Mouse (Mus musculus): ENCODE data around the gene Tipin. TPM values are rescaled to one million over a fixed set of nuclear protein-coding genes. Genes with fewer than 3 reads are reported as not detected.

The Tipin gene
- polyA plus RNA-seq, 1 experiment from 2014 or later, result 361 TPM

GRCm38 (mm10) chr9:64341671-64342070 is 60.3 kb downstream of the Tipin start:
- no peaks in the 10 kb centered on the region for H3K27me3 ChIP-seq (replicated peaks; ENCODE audit: control insufficient read depth, insufficient read depth, low read length)
- WGBS, result 80% methylated on average over 8 of the region's 8 CpGs
- no peak overlapping the region for H3K27ac ChIP-seq (ENCODE audit: low read depth, low read length)
- DNase-seq (ENCODE audit: low spot score) (no peak), ATAC-seq (replicated peaks; ENCODE audit: low FRiP score) (no peak)
- H3K4me2 ChIP-seq, result peak overlapping the region; percentile 92
- H3K9me3 ChIP-seq (ENCODE audit: control insufficient read depth, low read length), result no peaks in the 10 kb centered on the region
- H3K4me1 ChIP-seq (replicated peaks; ENCODE audit: control insufficient read depth, insufficient read depth, low read length), result peaks cover 9% of the 10 kb centered on the region
- 0 out of 2 replicates have a peak, but pooled peaks cover 2% of the 10 kb centered on the region for H3K36me3 ChIP-seq (ENCODE audit: control insufficient read depth, insufficient read depth, low read length)
- no peak overlapping the region; the same call in 1 of the 2 replicates for H3K4me3 ChIP-seq (ENCODE audit: low read depth, low read length)
- 0 out of 2 replicates have a peak overlapping the region, but pooled peaks have one; percentile 99 for H3K9ac ChIP-seq (ENCODE audit: low read depth, low read length)

GRCm38 (mm10) chr9:64343656-64344055 is 62.3 kb downstream of the Tipin start:
- no peak for ATAC-seq (replicated peaks; ENCODE audit: low FRiP score)

GRCm38 (mm10) chr9:64345931-64346330 is 64.5 kb downstream of the Tipin start:
- Histone ChIP-seq H3K9ac (ENCODE audit: low read depth, low read length) (no peak overlapping the region), H3K27ac (ENCODE audit: low read depth, low read length) (no peak overlapping the region), H3K4me2 (no peak overlapping the region), H3K4me3 (ENCODE audit: low read depth, low read length) (no peak overlapping the region), H3K36me3 (ENCODE audit: control insufficient read depth, insufficient read depth, low read length) (no peaks in the 10 kb centered on the region), H3K4me1 (replicated peaks; ENCODE audit: control insufficient read depth, insufficient read depth, low read length) (no peaks in the 10 kb centered on the region; the same call in 1 of the 2 replicates), H3K27me3 (replicated peaks; ENCODE audit: control insufficient read depth, insufficient read depth, low read length) (no peaks in the 10 kb centered on the region), H3K9me3 (ENCODE audit: control insufficient read depth, low read length) (no peaks in the 10 kb centered on the region)
- ATAC-seq (replicated peaks; ENCODE audit: low FRiP score), result no peak
- no peak for DNase-seq (ENCODE audit: low spot score)
- 59% methylated on average over 5 of the region's 5 CpGs for WGBS

More at GRCm38 (mm10) chr9:64343656-64344055, 62.3 kb downstream of the Tipin start:
- no peaks in the 10 kb centered on the region for H3K9me3 ChIP-seq (ENCODE audit: control insufficient read depth, low read length)
- H3K27me3 ChIP-seq (replicated peaks; ENCODE audit: control insufficient read depth, insufficient read depth, low read length), result no peaks in the 10 kb centered on the region
- H3K9ac ChIP-seq (ENCODE audit: low read depth, low read length), result no peak overlapping the region
- H3K4me2 ChIP-seq, result no peak overlapping the region
- H3K4me1 ChIP-seq (replicated peaks; ENCODE audit: control insufficient read depth, insufficient read depth, low read length), result peaks cover 9% of the 10 kb centered on the region
- no peak overlapping the region for H3K4me3 ChIP-seq (ENCODE audit: low read depth, low read length)
- no peaks in the 10 kb centered on the region for H3K36me3 ChIP-seq (ENCODE audit: control insufficient read depth, insufficient read depth, low read length)
- WGBS, result 74% methylated on average over 2 of the region's 2 CpGs
- H3K27ac ChIP-seq (ENCODE audit: low read depth, low read length), result no peak overlapping the region
- no peak for DNase-seq (ENCODE audit: low spot score)

GRCm38 (mm10) chr9:64347377-64347776 is 66.0 kb downstream of the Tipin start:
- Histone ChIP-seq H3K27me3 (replicated peaks; ENCODE audit: control insufficient read depth, insufficient read depth, low read length) (no peaks in the 10 kb centered on the region), H3K4me3 (ENCODE audit: low read depth, low read length) (no peak overlapping the region)
- 0% methylated on average over 1 of the region's 1 CpGs for WGBS

GRCm38 (mm10) chr9:64349490-64349889 is 68.1 kb downstream of the Tipin start:
- Histone ChIP-seq H3K36me3 (ENCODE audit: control insufficient read depth, insufficient read depth, low read length) (no peaks in the 10 kb centered on the region), H3K27me3 (replicated peaks; ENCODE audit: control insufficient read depth, insufficient read depth, low read length) (no peaks in the 10 kb centered on the region), H3K27ac (ENCODE audit: low read depth, low read length) (no peak overlapping the region), H3K4me2 (no peak overlapping the region), H3K4me1 (replicated peaks; ENCODE audit: control insufficient read depth, insufficient read depth, low read length) (no peaks in the 10 kb centered on the region), H3K4me3 (ENCODE audit: low read depth, low read length) (no peak overlapping the region), H3K9ac (ENCODE audit: low read depth, low read length) (no peak overlapping the region), H3K9me3 (ENCODE audit: control insufficient read depth, low read length) (no peaks in the 10 kb centered on the region)
- no peak for DNase-seq (ENCODE audit: low spot score)
- 65% methylated on average over 5 of the region's 5 CpGs for WGBS
- ATAC-seq (replicated peaks; ENCODE audit: low FRiP score), result no peak

More at GRCm38 (mm10) chr9:64347377-64347776, 66.0 kb downstream of the Tipin start:
- DNase-seq (ENCODE audit: low spot score) (no peak), ATAC-seq (replicated peaks; ENCODE audit: low FRiP score) (no peak)
- Histone ChIP-seq H3K4me2 (no peak overlapping the region), H3K9me3 (ENCODE audit: control insufficient read depth, low read length) (no peaks in the 10 kb centered on the region), H3K27ac (ENCODE audit: low read depth, low read length) (no peak overlapping the region), H3K4me1 (replicated peaks; ENCODE audit: control insufficient read depth, insufficient read depth, low read length) (no peaks in the 10 kb centered on the region; the same call in 1 of the 2 replicates), H3K9ac (ENCODE audit: low read depth, low read length) (no peak overlapping the region), H3K36me3 (ENCODE audit: control insufficient read depth, insufficient read depth, low read length) (no peaks in the 10 kb centered on the region)

- WGBS, result 34% methylated on average over 3 of the region's 3 CpGs
- H3K4me2 ChIP-seq, result no peak overlapping the region
- H3K27me3 ChIP-seq (replicated peaks; ENCODE audit: control insufficient read depth, insufficient read depth, low read length), result no peaks in the 10 kb centered on the region
- no peak overlapping the region for H3K27ac ChIP-seq (ENCODE audit: low read depth, low read length)
- H3K36me3 ChIP-seq (ENCODE audit: control insufficient read depth, insufficient read depth, low read length), result no peaks in the 10 kb centered on the region
- DNase-seq (ENCODE audit: low spot score) (no peak), ATAC-seq (replicated peaks; ENCODE audit: low FRiP score) (no peak)
- no peaks in the 10 kb centered on the region for H3K9me3 ChIP-seq (ENCODE audit: control insufficient read depth, low read length)
- no peak overlapping the region for H3K4me3 ChIP-seq (ENCODE audit: low read depth, low read length)
- H3K9ac ChIP-seq (ENCODE audit: low read depth, low read length), result no peak overlapping the region
- no peaks in the 10 kb centered on the region for H3K4me1 ChIP-seq (replicated peaks; ENCODE audit: control insufficient read depth, insufficient read depth, low read length)
These were observed 69.8 kb downstream of the Tipin start for GRCm38 (mm10) chr9:64351191-64351590.

Other genes starting within 250 kb of the Tipin start
- gene Lctl, start 164.4 kb upstream of the Tipin start, polyA plus RNA-seq (2014; fragmentation: Nextera tagmentation; extraction: Ambion mirVana), result not detected in 2 replicates
- 45.5 and 47.1 TPM in 2 replicates for gene Zwilch, start 108.5 kb upstream of the Tipin start, polyA plus RNA-seq (2014; fragmentation: Nextera tagmentation; extraction: Ambion mirVana)
- 1,747 and 1,789 TPM in 2 replicates for gene Rpl4, start 108.2 kb upstream of the Tipin start, polyA plus RNA-seq (2014; fragmentation: Nextera tagmentation; extraction: Ambion mirVana)
- gene Snapc5, start 102.3 kb upstream of the Tipin start, polyA plus RNA-seq (2014; fragmentation: Nextera tagmentation; extraction: Ambion mirVana), result 24.3 and 25.1 TPM in 2 replicates
- gene Uchl4, start 46.4 kb upstream of the Tipin start, polyA plus RNA-seq (2014; fragmentation: Nextera tagmentation; extraction: Ambion mirVana), result 2.5 and 5.4 TPM in 2 replicates
- 68.1 and 74.5 TPM in 2 replicates for gene Map2k1, start 27.9 kb upstream of the Tipin start, polyA plus RNA-seq (2014; fragmentation: Nextera tagmentation; extraction: Ambion mirVana)
- gene Dis3l, start 59.7 kb downstream of the Tipin start, polyA plus RNA-seq (2014; fragmentation: Nextera tagmentation; extraction: Ambion mirVana), result 18.2 and 21.3 TPM in 2 replicates
- 0.53 and 0.66 TPM in 2 replicates for gene Megf11, start 104.0 kb downstream of the Tipin start, polyA plus RNA-seq (2014; fragmentation: Nextera tagmentation; extraction: Ambion mirVana)

Data from liver, embryonic 11.5 days (tissue).